Mouse (Mus musculus): ENCODE measurements around the gene Acot7.

Gene Acot7

GRCm38 (mm10) chr4:152277916-152278315 lies 100.0 kb downstream of the Acot7 start:
- no peak for DNase-seq

GRCm38 (mm10) chr4:152278986-152279385 lies 101.1 kb downstream of the Acot7 start:
- DNase-seq = no peak

DNA sequence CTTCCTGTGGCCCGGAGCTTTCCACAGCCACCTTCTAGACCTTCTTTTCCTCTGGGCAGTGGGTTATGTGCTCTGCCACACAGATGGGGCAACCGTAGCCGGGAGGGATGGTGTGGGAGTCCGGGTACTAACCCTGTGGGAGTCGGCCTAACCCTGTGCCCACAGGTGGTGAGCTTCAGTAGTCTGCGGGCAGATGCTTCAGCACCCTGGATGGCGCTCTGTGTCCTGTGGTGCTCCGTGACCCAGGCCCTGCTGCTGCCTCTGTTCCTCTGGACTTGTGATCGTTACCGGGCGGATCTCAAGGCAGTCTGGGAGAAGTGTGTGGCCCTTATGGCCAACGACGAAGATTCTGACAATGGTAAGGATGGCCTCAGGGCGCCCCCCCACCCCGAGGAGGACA lies 103.7 kb downstream of the Acot7 start:
- DNase-seq = no peak

DNA sequence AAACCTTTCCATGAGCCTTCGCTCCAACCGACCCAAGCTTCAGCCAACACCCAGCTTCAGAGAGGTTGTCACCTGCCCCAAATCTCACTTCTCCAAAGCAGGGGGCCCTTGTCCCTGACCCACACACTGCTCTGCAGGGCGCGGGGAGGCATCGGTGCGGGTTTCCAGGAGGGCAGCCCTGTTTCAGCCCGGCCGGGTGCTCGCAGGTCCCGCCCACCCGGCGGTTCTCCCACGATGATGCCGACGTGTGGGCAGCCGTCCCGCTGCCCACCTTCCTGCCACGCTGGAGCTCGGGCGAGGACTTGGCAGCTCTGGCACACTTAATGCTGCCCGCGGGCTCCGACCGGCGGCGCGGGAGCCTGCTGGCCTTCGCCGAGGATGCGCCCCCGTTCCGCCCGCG lies 104.8 kb downstream of the Acot7 start:
- no peak for DNase-seq

GRCm38 (mm10) chr4:152283186-152283950 lies 105.4 kb downstream of the Acot7 start:
- peak; percentile 75 to 83 for DNase-seq

GRCm38 (mm10) chr4:152285505-152285904 lies 107.6 kb downstream of the Acot7 start:
- DNase-seq = peak; percentile 53 to 62

- DNase-seq = no peak
Measured at GRCm38 (mm10) chr4:152286183-152286582, 108.2 kb downstream of the Acot7 start.

GRCm38 (mm10) chr4:152286887-152287286 lies 109.0 kb downstream of the Acot7 start:
- DNase-seq = peak; percentile 38 to 56

- DNase-seq = no peak
Measured at GRCm38 (mm10) chr4:152287317-152288120, 109.6 kb downstream of the Acot7 start.

- no peak for DNase-seq
Measured at GRCm38 (mm10) chr4:152288398-152288945, 110.5 kb downstream of the Acot7 start.

DNA sequence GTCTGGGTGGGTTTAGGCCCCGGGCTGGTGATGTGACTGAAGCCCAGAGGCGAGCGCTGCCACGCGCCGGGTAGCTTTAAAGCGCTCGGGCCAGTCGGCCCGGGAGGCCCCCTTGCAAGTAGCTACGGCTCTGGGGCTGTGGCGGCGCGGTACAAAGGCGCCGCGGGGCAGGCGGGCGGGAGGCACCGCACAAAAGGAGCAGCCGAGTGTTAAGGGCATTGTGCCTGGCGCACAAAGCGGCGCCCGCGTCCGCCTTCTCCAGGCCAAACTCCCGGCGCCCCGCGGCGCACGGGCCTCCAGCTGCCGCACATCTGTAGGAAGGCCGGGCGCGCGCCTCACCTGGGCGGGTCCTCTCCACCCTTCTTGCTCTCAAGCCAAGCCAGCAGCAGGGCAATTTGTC lies 112.5 kb downstream of the Acot7 start:
- no peak for DNase-seq

DNA sequence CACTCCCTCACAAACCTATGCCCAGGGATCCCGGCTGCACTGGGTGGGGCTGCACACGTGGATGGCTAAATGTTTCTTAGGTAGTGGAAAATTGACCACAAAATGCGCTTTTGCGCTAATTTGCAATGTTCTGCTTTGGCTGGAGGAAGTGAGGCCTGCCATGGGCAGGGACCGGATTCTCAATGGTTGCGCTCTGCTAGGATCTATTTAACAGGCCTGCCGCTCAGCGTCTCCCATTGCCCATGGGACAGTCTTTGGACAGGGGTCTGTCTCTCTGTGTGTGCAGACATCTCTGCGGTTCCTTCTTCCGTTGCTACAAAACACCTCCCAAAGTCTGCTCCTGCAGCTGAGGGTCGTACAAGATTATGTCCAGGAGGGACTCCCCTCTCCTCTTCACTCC lies 113.1 kb downstream of the Acot7 start:
- DNase-seq = no peak

GRCm38 (mm10) chr4:152291562-152291961 lies 113.6 kb downstream of the Acot7 start, which contains the start of gene Hes3:
TSS of gene Hes3 (minus strand) at chr4:152291662.
- no peak for DNase-seq

DNA sequence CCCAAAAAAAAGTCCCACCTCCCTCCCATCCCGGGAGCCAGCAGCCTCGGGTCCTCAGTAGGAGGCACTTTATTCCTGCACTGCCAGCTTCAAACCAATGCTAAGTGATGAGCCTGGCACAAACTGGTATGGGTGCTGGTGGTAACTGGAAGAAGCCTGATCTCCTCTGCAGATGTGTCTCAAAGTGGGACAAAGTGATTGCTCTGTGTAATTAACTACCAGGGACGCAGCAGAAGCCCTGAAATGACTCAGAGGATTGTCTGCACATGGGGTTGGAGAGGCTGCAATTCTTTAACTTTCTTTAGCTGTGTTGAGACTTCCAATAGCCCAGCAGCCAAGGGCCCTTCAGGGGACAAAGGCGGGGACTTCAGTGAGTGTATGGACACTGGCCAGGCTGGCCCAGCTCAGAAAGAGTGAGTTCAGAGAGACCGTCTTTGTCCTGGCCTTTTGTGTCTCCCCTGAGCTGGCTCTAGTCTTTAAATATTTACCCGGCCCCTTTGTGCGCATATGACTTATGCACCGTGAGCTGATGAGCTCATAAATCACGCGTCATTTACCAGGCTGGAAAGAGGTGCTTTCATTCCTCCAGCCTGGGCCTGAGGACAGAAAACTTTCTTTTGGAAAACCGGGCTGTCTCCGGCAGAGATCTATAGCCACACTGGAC lies 114.3 kb downstream of the Acot7 start:
- DNase-seq = no peak

DNA sequence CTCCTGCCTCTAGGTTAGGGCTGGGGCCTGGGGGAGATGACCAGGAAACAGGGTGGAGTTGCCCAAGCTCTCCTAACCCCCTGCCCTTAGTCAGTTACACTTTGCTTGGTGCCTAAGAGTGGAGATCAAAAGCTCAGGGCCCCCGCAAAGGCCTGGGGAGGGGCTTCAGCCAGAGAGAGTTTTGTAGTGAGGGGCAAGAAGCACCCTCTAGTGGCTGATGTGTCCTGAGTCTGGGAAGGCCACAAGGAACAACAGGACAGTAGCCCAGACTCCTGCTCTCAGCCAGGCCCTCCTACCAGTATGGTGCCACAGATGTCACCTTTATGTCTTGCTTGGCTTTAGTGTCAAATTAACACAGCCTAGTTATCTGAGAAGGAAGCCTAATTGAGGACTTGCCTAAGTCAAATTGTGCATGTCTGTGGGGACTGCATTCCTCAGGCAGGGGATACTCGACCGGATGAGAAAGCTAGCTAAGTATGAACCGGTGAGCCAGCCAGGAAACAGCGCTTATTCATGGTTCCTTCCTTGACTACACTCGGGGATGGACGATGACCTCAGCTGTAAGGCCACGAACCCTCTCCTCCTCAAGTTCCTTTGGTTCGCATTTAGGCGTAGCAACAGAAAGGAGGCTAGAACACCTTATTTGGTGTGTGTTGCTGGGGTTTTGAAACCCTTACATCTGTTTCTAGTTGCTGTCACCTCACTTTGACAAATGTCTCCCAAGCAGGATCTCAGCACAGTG lies 116.4 kb downstream of the Acot7 start:
- DNase-seq = no peak

GRCm38 (mm10) chr4:152295916-152296315 lies 118.0 kb downstream of the Acot7 start:
- DNase-seq = no peak

- DNase-seq = no peak
Measured at GRCm38 (mm10) chr4:152296371-152296770, 118.4 kb downstream of the Acot7 start.

- DNase-seq = peak; percentile 99 to 100
Measured at GRCm38 (mm10) chr4:152296874-152297861, 119.2 kb downstream of the Acot7 start, which contains the start of gene Icmt. TSS of gene Icmt (plus strand) at chr4:152297227.

DNA sequence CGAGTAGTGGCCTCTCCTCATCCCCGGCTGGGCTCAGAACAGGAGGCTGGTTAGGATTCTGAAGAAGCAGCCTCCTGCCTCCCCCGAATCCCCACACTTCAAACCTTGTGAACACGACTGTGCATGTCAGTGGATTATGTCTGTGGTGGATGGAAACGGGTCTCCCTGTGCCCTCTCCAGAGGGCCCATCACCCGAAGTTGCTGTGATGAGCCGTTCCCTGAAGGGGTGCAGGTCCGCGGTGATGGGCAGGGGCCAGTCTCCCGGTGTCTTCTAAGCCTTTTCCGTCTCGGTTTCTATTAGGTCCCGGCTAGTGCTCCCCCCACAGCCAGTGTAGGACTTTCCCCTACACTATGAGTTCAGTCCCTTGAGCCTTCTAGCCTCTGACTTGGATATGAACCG lies 120.9 kb downstream of the Acot7 start:
- DNase-seq = no peak

DNA sequence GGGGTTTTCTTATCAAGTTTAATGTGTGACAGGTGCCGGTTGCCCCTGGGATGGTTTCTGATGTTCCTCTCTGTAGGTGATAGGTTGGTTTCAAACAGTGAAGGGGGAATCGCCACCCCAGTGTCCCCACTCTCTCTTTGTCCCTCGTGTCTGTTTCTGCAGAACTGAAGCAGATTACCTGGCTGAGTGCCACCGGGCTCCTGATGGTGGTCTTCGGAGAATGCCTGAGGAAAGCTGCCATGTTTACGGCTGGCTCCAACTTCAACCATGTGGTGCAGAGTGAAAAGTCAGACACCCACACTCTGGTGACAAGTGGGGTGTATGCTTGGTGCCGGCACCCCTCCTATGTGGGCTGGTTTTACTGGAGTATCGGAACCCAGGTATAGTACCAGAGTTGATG lies 122.4 kb downstream of the Acot7 start:
- DNase-seq = no peak

- DNase-seq = no peak
Measured at GRCm38 (mm10) chr4:152302012-152302411, 124.1 kb downstream of the Acot7 start.

Data from lung, adult 18-20 months (tissue).